Mouse (Mus musculus) bone marrow macrophage, adult 2 months (primary cell): Measurements from ENCODE around the gene Olfr1201. TPM values are rescaled to one million over a fixed set of nuclear protein-coding genes. Genes with fewer than 3 reads are reported as not detected.

Source experiments
- H3K27ac ChIP-seq: 2 replicates; pipeline ENCODE4 v1.5.1; 2012; ENCODE audit warnings: low read depth, low read length; ENCODE audit not compliant: insufficient read depth
- H3K4me1 ChIP-seq: 2 replicates; pipeline ENCODE4 v1.6.1; 2012; ENCODE audit warnings: low read length; ENCODE audit not compliant: control insufficient read depth, insufficient read depth
- H3K4me3 ChIP-seq: 2 replicates; pipeline ENCODE4 v1.5.1; 2012; ENCODE audit warnings: mild to moderate bottlenecking, low read length, moderate library complexity; ENCODE audit not compliant: insufficient read depth
- CTCF ChIP-seq: IDR thresholded peaks from 2 replicates; pipeline ENCODE4 v1.5.1; 2012; ENCODE audit warnings: low read depth, mild to moderate bottlenecking, low read length, moderate library complexity
- POLR2A ChIP-seq: IDR thresholded peaks from 2 replicates; pipeline ENCODE4 v1.6.1; 2012; ENCODE audit warnings: mild to moderate bottlenecking, low read depth, low read length, borderline replicate concordance
- polyA plus RNA-seq: library from polyadenylated mRNA; stranded (reverse); fragments of >200 nt; gene quantifications from 2 replicates; pipeline ENCODE4 v1.2.4, GENCODE M21; 2012; ENCODE audit not compliant: missing spikeins, insufficient read depth, insufficient read length

Olfr1201 gene
- polyA plus RNA-seq = not detected in 2 replicates

DNA sequence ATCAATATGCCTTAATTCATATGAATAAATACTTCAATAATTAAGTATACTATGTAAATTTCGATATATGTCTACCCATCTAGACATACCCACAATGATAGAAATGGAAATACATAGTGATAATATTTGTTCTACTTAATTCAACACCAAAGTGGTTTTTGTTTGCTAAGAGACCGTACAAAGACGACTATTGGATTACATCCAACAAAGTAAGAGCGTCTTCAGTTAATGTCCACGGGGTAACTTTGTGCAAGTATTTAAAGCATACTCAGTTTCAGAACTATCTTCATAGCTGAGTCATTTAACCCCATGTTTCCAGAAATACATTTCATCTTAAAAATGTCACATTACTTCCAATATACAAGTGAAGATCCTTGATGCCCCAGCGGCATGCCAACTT is at the start of gene Olfr1201:
TSS of gene Olfr1201 (plus strand) at position 301 of the 400 bp plus-strand sequence.
- TF ChIP-seq POLR2A (no peak), CTCF (no peak)
- Histone ChIP-seq H3K4me1 (no peaks in the 10 kb centered on the region), H3K27ac (no peak within 1 kb of the TSS)

GRCm38 (mm10) chr2:88743379-88743778 is 49.5 kb upstream of the Olfr1201 start:
- TF ChIP-seq CTCF (no peak), POLR2A (no peak)

More for the DNA sequence above, at the start of gene Olfr1201:
- no peak within 1 kb of the TSS for H3K4me3 ChIP-seq

DNA sequence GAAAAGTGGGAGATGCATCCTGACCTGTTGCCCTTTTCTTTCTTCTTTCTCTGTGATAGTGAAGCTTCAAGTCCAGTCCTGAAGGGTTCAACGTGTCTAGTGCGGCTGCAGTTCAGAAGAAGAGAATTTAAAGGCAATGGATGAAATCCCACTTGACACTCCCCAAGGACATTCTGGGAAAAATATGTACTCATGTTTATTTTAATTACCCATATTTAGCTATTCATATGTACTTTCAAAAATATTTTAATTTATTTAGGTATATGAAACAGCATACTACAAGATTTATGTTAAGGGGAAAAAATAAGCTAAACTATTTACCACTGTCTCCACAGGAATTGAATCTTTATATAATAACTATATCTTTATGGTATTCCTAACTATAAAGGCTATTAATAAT is 41.6 kb upstream of the Olfr1201 start, which contains the start of gene Olfr1198:
TSS of gene Olfr1198 (minus strand) at position 101 of the 400 bp plus-strand sequence.
- TF ChIP-seq CTCF = no peak
- TF ChIP-seq POLR2A = no peak
- no peaks in the 10 kb centered on the region for H3K4me1 ChIP-seq
- H3K27ac ChIP-seq = no peak within 1 kb of the TSS
- no peak within 1 kb of the TSS for H3K4me3 ChIP-seq

More at GRCm38 (mm10) chr2:88743379-88743778, 49.5 kb upstream of the Olfr1201 start:
- H3K4me1 ChIP-seq = no peaks in the 10 kb centered on the region
- H3K27ac ChIP-seq = no peak overlapping the region
- H3K4me3 ChIP-seq = no peak overlapping the region

GRCm38 (mm10) chr2:88760369-88760768 is 32.5 kb upstream of the Olfr1201 start, which contains the start of gene Olfr1199:
Olfr1199 (minus strand) TSS chr2:88760469.
- no peak within 1 kb of the TSS for H3K4me3 ChIP-seq
- no peaks in the 10 kb centered on the region for H3K4me1 ChIP-seq
- H3K27ac ChIP-seq = no peak within 1 kb of the TSS
- TF ChIP-seq POLR2A (no peak), CTCF (no peak)

DNA sequence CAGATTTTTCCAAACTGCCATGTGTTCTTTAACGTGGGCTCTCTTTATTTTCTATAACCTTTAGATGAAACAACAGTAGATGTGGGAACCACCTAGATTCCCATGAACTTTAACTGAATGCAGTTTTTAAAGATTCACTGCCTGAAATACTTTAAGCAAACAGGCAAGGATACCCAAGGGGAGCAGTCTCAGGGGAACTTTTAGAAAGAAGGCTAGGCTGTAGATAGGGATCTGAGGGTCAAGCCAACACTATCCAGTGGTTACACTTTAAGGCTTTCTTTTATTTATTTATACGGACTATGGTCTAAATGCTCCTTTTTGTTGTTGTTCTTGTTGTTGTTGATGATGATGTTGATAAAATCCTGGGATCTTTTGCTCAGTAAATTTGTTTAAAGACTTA is 22.4 kb upstream of the Olfr1201 start, which contains the start of gene Olfr1200:
TSS of gene Olfr1200 (minus strand) at position 101 of the 400 bp plus-strand sequence.
- TF ChIP-seq POLR2A (no peak), CTCF (no peak)
- no peak within 1 kb of the TSS for H3K27ac ChIP-seq
- H3K4me1 ChIP-seq = no peaks in the 10 kb centered on the region
- H3K4me3 ChIP-seq = no peak within 1 kb of the TSS

- Histone ChIP-seq H3K27ac (no peak within 1 kb of the TSS), H3K4me1 (no peaks in the 10 kb centered on the region)
- no peak for TF ChIP-seq POLR2A
- TF ChIP-seq CTCF = no peak
These were observed 21.4 kb downstream of the Olfr1201 start, which contains the start of gene Olfr1202 for GRCm38 (mm10) chr2:88814196-88814595. Olfr1202 (plus strand) TSS chr2:88814496.

GRCm38 (mm10) chr2:88829437-88829836 is 36.6 kb downstream of the Olfr1201 start, which contains the start of gene Olfr1205:
Olfr1205 (plus strand) TSS chr2:88829737.
- TF ChIP-seq POLR2A = no peak
- no peak for TF ChIP-seq CTCF
- no peaks in the 10 kb centered on the region for H3K4me1 ChIP-seq
- no peak within 1 kb of the TSS for H3K27ac ChIP-seq
- H3K4me3 ChIP-seq = no peak within 1 kb of the TSS

More at GRCm38 (mm10) chr2:88814196-88814595, 21.4 kb downstream of the Olfr1201 start, which contains the start of gene Olfr1202:
- H3K4me3 ChIP-seq = no peak within 1 kb of the TSS

GRCm38 (mm10) chr2:88838477-88838876 is 45.6 kb downstream of the Olfr1201 start:
- TF ChIP-seq CTCF = no peak
- H3K4me1 ChIP-seq = no peaks in the 10 kb centered on the region
- H3K4me3 ChIP-seq = no peak overlapping the region
- no peak overlapping the region for H3K27ac ChIP-seq

Other genes with a start within 250 kb of the Olfr1201 start
- not detected in 2 replicates for gene Olfr1188, start 236.1 kb upstream of the Olfr1201 start, polyA plus RNA-seq
- not detected in 2 replicates for gene Olfr1189, start 206.6 kb upstream of the Olfr1201 start, polyA plus RNA-seq
- 0.12 TPM in 1 of 2 replicates, not detected in the other for gene Olfr1191-ps1, start 152.5 kb upstream of the Olfr1201 start, polyA plus RNA-seq
- 0.12 TPM in 1 of 2 replicates, not detected in the other for gene Olfr1192-ps1, start 144.5 kb upstream of the Olfr1201 start, polyA plus RNA-seq
- gene Olfr1193, start 117.4 kb upstream of the Olfr1201 start, polyA plus RNA-seq = 0.45 TPM in 1 of 2 replicates, not detected in the other
- gene Olfr1195, start 103.8 kb upstream of the Olfr1201 start, polyA plus RNA-seq = not detected in 2 replicates
- gene Olfr1196, start 88.4 kb upstream of the Olfr1201 start, polyA plus RNA-seq = not detected in 2 replicates
- not detected in 2 replicates for gene Olfr1197, start 60.7 kb upstream of the Olfr1201 start, polyA plus RNA-seq
- gene Olfr1198, start 41.7 kb upstream of the Olfr1201 start, polyA plus RNA-seq = not detected in 2 replicates
- not detected in 2 replicates for gene Olfr1199, start 32.6 kb upstream of the Olfr1201 start, polyA plus RNA-seq
- gene Olfr1200, start 22.5 kb upstream of the Olfr1201 start, polyA plus RNA-seq = not detected in 2 replicates
- not detected in 2 replicates for gene Olfr1202, start 21.5 kb downstream of the Olfr1201 start, polyA plus RNA-seq
- gene Olfr1205, start 36.7 kb downstream of the Olfr1201 start, polyA plus RNA-seq = not detected in 2 replicates
- not detected in 2 replicates for gene Olfr1204, start 56.3 kb downstream of the Olfr1201 start, polyA plus RNA-seq
- gene Olfr1206, start 70.2 kb downstream of the Olfr1201 start, polyA plus RNA-seq = not detected in 2 replicates
- gene Olfr1208, start 109.3 kb downstream of the Olfr1201 start, polyA plus RNA-seq = not detected in 2 replicates
- not detected in 2 replicates for gene Olfr1209, start 122.1 kb downstream of the Olfr1201 start, polyA plus RNA-seq
- gene Olfr1211, start 145.1 kb downstream of the Olfr1201 start, polyA plus RNA-seq = not detected in 2 replicates
- gene Olfr1212, start 160.9 kb downstream of the Olfr1201 start, polyA plus RNA-seq = not detected in 2 replicates
- not detected in 2 replicates for gene Gm13762, start 187.2 kb downstream of the Olfr1201 start, polyA plus RNA-seq
- gene Olfr1214, start 199.6 kb downstream of the Olfr1201 start, polyA plus RNA-seq = not detected in 2 replicates
- gene Olfr1215, start 213.9 kb downstream of the Olfr1201 start, polyA plus RNA-seq = not detected in 2 replicates
- gene Olfr1216, start 225.3 kb downstream of the Olfr1201 start, polyA plus RNA-seq = not detected in 2 replicates
- gene Olfr1217, start 239.0 kb downstream of the Olfr1201 start, polyA plus RNA-seq = not detected in 2 replicates